Mouse (Mus musculus) neural tube, embryonic 13.5 days (tissue): ENCODE measurements at regions not wholly inside any gene's neighbourhood (a gene's known extent, or its start where the extent isn't known, plus 50 kb on each side); places are given as distances from the start of the nearest gene placed in this dataset.

ENCODE experiments used
- ATAC-seq: fragments of 200-750 bp; cut with Nextera tagmentation; 2 replicates; pipeline ENCODE4 v1.8.0; 2017; ENCODE audit warnings: low read depth, mild to moderate bottlenecking, moderate TSS enrichment, moderate library complexity
- H3K27ac ChIP-seq: fragments of 300-500 bp; sonication (generic); replicated peaks from 2 replicates; pipeline ENCODE4 v1.5.1; 2015; ENCODE audit warnings: moderate library complexity, mild to moderate bottlenecking, inconsistent platforms
- H3K27me3 ChIP-seq: fragments of 300-500 bp; sonication (generic); 2 replicates; pipeline ENCODE4 v1.6.1; 2015; ENCODE audit warnings: mild to moderate bottlenecking, inconsistent platforms
- H3K36me3 ChIP-seq: fragments of 300-500 bp; sonication (generic); 2 replicates; pipeline ENCODE4 v1.6.1; 2015; ENCODE audit warnings: mild to moderate bottlenecking, inconsistent platforms
- H3K4me1 ChIP-seq: fragments of 300-500 bp; sonication (generic); replicated peaks from 2 replicates; pipeline ENCODE4 v1.6.1; 2015; ENCODE audit warnings: inconsistent platforms
- H3K4me2 ChIP-seq: fragments of 300-500 bp; sonication (generic); 2 replicates; pipeline ENCODE4 v1.6.1; 2015; ENCODE audit warnings: inconsistent platforms, mild to moderate bottlenecking, moderate library complexity
- H3K4me3 ChIP-seq: fragments of 300-500 bp; sonication (generic); 2 replicates; pipeline ENCODE4 v1.5.1; 2015; ENCODE audit warnings: mild to moderate bottlenecking, inconsistent platforms
- H3K9ac ChIP-seq: fragments of 300-500 bp; sonication (generic); 2 replicates; pipeline ENCODE4 v1.6.1; 2015; ENCODE audit warnings: moderate library complexity, mild to moderate bottlenecking, inconsistent platforms
- H3K9me3 ChIP-seq: fragments of 300-500 bp; sonication (generic); 2 replicates; pipeline ENCODE4 v1.6.1; 2016; ENCODE audit warnings: inconsistent platforms
- WGBS: fragments of 180-500 bp; shearing (Covaris S2); methylation state at CpG from one replicate; pipeline ENCODE4 v1.1.7; 2015; 5-methylcytosine and 5-hydroxymethylcytosine counted together

GRCm38 (mm10) chr6:67111581-67111980 is 74.3 kb upstream of the Gadd45a start:
- WGBS = 52% methylated on average over 2 of the region's 2 CpGs
- peaks cover 15% of the 10 kb centered on the region; the same call in 1 of the 2 replicates for H3K27me3 ChIP-seq
- H3K4me2 ChIP-seq = no peak overlapping the region
- no peaks in the 10 kb centered on the region for H3K36me3 ChIP-seq
- no peak overlapping the region for H3K27ac ChIP-seq
- H3K4me3 ChIP-seq = no peak overlapping the region
- no peak for ATAC-seq
- H3K9ac ChIP-seq = no peak overlapping the region
- peaks cover 14% of the 10 kb centered on the region for H3K4me1 ChIP-seq
- H3K9me3 ChIP-seq = no peaks in the 10 kb centered on the region

GRCm38 (mm10) chr6:67110391-67110790 is 73.1 kb upstream of the Gadd45a start:
- H3K9me3 ChIP-seq = no peaks in the 10 kb centered on the region
- WGBS = 93% methylated on average over 1 of the region's 1 CpGs
- no peak overlapping the region for H3K9ac ChIP-seq
- peaks cover 11% of the 10 kb centered on the region for H3K4me1 ChIP-seq
- H3K4me3 ChIP-seq = no peak overlapping the region
- H3K27me3 ChIP-seq = peaks cover 15% of the 10 kb centered on the region; the same call in 1 of the 2 replicates
- H3K4me2 ChIP-seq = no peak overlapping the region
- no peak overlapping the region for H3K27ac ChIP-seq
- no peak for ATAC-seq
- H3K36me3 ChIP-seq = no peaks in the 10 kb centered on the region

GRCm38 (mm10) chr6:67109774-67110173 is 72.5 kb upstream of the Gadd45a start:
- Histone ChIP-seq H3K4me3 (no peak overlapping the region), H3K36me3 (no peaks in the 10 kb centered on the region), H3K9me3 (no peaks in the 10 kb centered on the region), H3K4me2 (no peak overlapping the region), H3K27me3 (peaks cover 11% of the 10 kb centered on the region; the same call in 1 of the 2 replicates), H3K4me1 (peaks cover 11% of the 10 kb centered on the region), H3K27ac (no peak overlapping the region), H3K9ac (no peak overlapping the region)
- 54% methylated on average over 4 of the region's 4 CpGs for WGBS
- ATAC-seq = no peak

DNA sequence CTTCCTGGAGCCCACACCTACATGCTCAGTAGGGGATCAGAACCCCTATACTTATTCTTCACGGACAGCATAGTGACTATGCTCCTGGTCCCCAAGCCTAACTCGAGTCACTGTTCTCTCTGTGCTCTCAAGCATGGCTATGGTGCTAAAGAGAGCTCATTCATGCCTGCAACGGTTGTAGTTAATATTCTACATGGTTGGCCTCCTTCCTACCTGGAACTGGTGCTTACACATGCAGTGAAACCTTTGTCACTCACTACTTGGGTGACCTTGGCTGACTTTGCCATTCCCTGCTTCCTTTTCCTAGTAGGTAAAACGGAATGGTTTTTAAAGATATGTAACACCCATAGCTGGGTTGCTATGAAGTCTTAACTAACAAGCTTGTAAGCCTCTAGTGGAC is 70.3 kb upstream of the Gadd45a start:
- Histone ChIP-seq H3K27ac (no peak overlapping the region), H3K9ac (no peak overlapping the region)

GRCm38 (mm10) chr6:67106493-67106892 is 69.2 kb upstream of the Gadd45a start:
- Histone ChIP-seq H3K4me3 (no peak overlapping the region), H3K9ac (no peak overlapping the region), H3K4me1 (no peaks in the 10 kb centered on the region), H3K27me3 (no peaks in the 10 kb centered on the region), H3K27ac (no peak overlapping the region), H3K36me3 (no peaks in the 10 kb centered on the region), H3K4me2 (no peak overlapping the region), H3K9me3 (no peaks in the 10 kb centered on the region)
- 93% methylated on average over 2 of the region's 2 CpGs for WGBS
- no peak for ATAC-seq

More for the DNA sequence above, 70.3 kb upstream of the Gadd45a start:
- Histone ChIP-seq H3K27me3 (no peaks in the 10 kb centered on the region), H3K4me3 (no peak overlapping the region), H3K4me1 (no peaks in the 10 kb centered on the region), H3K4me2 (no peak overlapping the region), H3K9me3 (no peaks in the 10 kb centered on the region), H3K36me3 (no peaks in the 10 kb centered on the region)
- WGBS = 79% methylated on average over 4 of the region's 4 CpGs
- ATAC-seq = no peak

DNA sequence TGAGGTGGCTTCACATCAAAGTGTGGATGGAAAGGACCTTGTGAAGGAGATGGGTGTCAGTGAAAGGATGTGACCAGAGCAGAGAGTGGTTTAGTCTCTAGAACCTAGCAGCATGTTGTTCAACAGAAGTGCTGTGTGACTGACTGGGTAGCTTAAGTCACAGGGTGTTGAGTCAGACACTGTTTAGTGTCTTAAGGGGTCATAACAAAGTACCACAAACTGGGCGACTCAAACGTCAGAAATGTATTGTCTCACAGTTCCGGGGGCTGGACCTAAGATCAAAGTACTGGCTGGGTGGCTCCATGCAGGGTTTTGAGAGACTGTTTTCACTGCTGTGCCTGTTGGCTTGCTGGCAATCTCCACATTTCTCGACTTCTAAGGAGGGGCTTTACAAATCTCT is 68.1 kb upstream of the Gadd45a start:
- no peak for ATAC-seq
- no peaks in the 10 kb centered on the region for H3K27me3 ChIP-seq
- WGBS = 3% methylated on average over 4 of the region's 4 CpGs
- no peak overlapping the region for H3K4me2 ChIP-seq
- no peak overlapping the region for H3K9ac ChIP-seq
- H3K9me3 ChIP-seq = no peaks in the 10 kb centered on the region
- no peaks in the 10 kb centered on the region for H3K4me1 ChIP-seq
- H3K36me3 ChIP-seq = no peaks in the 10 kb centered on the region
- no peak overlapping the region for H3K27ac ChIP-seq
- no peak overlapping the region for H3K4me3 ChIP-seq

DNA sequence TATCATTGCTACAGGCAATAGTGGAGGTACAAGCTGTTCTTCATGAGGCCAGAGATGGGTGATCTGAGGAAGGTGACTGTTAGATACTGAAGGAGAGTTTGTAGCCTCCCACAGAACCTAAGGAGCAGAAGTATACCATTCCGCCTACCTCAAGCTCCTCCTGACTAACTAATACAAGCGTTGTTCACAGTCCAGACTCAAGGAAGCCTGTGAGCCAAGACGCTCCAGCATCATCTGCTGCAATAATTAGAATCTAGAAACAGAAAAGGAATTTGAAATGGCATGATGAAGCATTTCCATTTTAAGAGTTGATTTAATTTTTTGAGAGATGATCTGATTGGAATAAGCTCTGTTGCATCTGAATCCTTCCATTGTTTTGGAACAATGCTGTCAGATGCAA is 66.9 kb upstream of the Gadd45a start:
- Histone ChIP-seq H3K27ac (no peak overlapping the region), H3K4me3 (no peak overlapping the region), H3K9me3 (no peaks in the 10 kb centered on the region), H3K4me1 (no peaks in the 10 kb centered on the region), H3K4me2 (no peak overlapping the region), H3K36me3 (no peaks in the 10 kb centered on the region), H3K27me3 (no peaks in the 10 kb centered on the region), H3K9ac (no peak overlapping the region)
- 89% methylated on average over 3 of the region's 3 CpGs for WGBS
- ATAC-seq = no peak

- no peak overlapping the region for H3K9ac ChIP-seq
- H3K27ac ChIP-seq = 0 out of 2 replicates have a peak overlapping the region, but pooled peaks have one; percentile 28
- no peak overlapping the region for H3K4me3 ChIP-seq
- no peak for ATAC-seq
- no peaks in the 10 kb centered on the region for H3K36me3 ChIP-seq
- H3K27me3 ChIP-seq = no peaks in the 10 kb centered on the region
- H3K4me2 ChIP-seq = no peak overlapping the region
- 68% methylated on average over 11 of the region's 11 CpGs for WGBS
- H3K4me1 ChIP-seq = no peaks in the 10 kb centered on the region
- H3K9me3 ChIP-seq = no peaks in the 10 kb centered on the region
Measured at GRCm38 (mm10) chr6:67102541-67103134, 65.4 kb upstream of the Gadd45a start.

GRCm38 (mm10) chr6:67102014-67102413 is 64.8 kb upstream of the Gadd45a start:
- Histone ChIP-seq H3K4me2 (no peak overlapping the region), H3K9me3 (no peaks in the 10 kb centered on the region), H3K27me3 (no peaks in the 10 kb centered on the region), H3K27ac (no peak overlapping the region), H3K9ac (no peak overlapping the region), H3K36me3 (no peaks in the 10 kb centered on the region), H3K4me1 (no peaks in the 10 kb centered on the region), H3K4me3 (no peak overlapping the region)
- ATAC-seq = no peak
- WGBS = 88% methylated on average over 4 of the region's 4 CpGs

- Histone ChIP-seq H3K27ac (no peak overlapping the region), H3K27me3 (no peaks in the 10 kb centered on the region), H3K9me3 (no peaks in the 10 kb centered on the region), H3K4me1 (no peaks in the 10 kb centered on the region), H3K4me2 (no peak overlapping the region), H3K9ac (no peak overlapping the region), H3K4me3 (no peak overlapping the region), H3K36me3 (no peaks in the 10 kb centered on the region)
- WGBS = 82% methylated on average over 3 of the region's 3 CpGs
- ATAC-seq = no peak
Measured at GRCm38 (mm10) chr6:67094426-67094825, 57.2 kb upstream of the Gadd45a start.

- Histone ChIP-seq H3K4me2 (no peak overlapping the region), H3K36me3 (no peaks in the 10 kb centered on the region), H3K27me3 (no peaks in the 10 kb centered on the region), H3K9me3 (no peaks in the 10 kb centered on the region), H3K4me1 (no peaks in the 10 kb centered on the region), H3K4me3 (no peak overlapping the region), H3K27ac (no peak overlapping the region), H3K9ac (no peak overlapping the region)
- no peak for ATAC-seq
- 66% methylated on average over 1 of the region's 1 CpGs for WGBS
Measured at GRCm38 (mm10) chr6:67093128-67093527, 55.9 kb upstream of the Gadd45a start.

- no peaks in the 10 kb centered on the region for H3K4me1 ChIP-seq
- H3K27me3 ChIP-seq = no peaks in the 10 kb centered on the region
- 82% methylated on average over 4 of the region's 4 CpGs for WGBS
- no peak for ATAC-seq
- no peak overlapping the region for H3K4me3 ChIP-seq
- H3K4me2 ChIP-seq = no peak overlapping the region
- no peak overlapping the region for H3K9ac ChIP-seq
- H3K9me3 ChIP-seq = no peaks in the 10 kb centered on the region
- no peaks in the 10 kb centered on the region for H3K36me3 ChIP-seq
- H3K27ac ChIP-seq = no peak overlapping the region
Measured at GRCm38 (mm10) chr6:67090150-67090549, 52.9 kb upstream of the Gadd45a start.

GRCm38 (mm10) chr6:67089530-67090140 is 52.4 kb upstream of the Gadd45a start:
- 59% methylated on average over 3 of the region's 3 CpGs for WGBS
- Histone ChIP-seq H3K4me1 (no peaks in the 10 kb centered on the region), H3K27me3 (no peaks in the 10 kb centered on the region), H3K27ac (no peak overlapping the region), H3K4me2 (no peak overlapping the region), H3K9me3 (no peaks in the 10 kb centered on the region), H3K36me3 (no peaks in the 10 kb centered on the region), H3K4me3 (no peak overlapping the region), H3K9ac (no peak overlapping the region)
- ATAC-seq = no peak
